Mouse (Mus musculus): ENCODE results near the gene Uggt2. TPM values are rescaled to one million over a fixed set of nuclear protein-coding genes. Genes with fewer than 3 reads are reported as not detected.

The Uggt2 gene
- polyA plus RNA-seq, 1 experiment from 2014 or later: 21.1 TPM

GRCm38 (mm10) chr14:118972268-118972667 lies 127.0 kb downstream of the Uggt2 start:
- Histone ChIP-seq H3K4me2 (replicated peaks) (no peak overlapping the region), H3K9ac (no peak overlapping the region), H3K4me1 (no peaks in the 10 kb centered on the region), H3K27me3 (no peaks in the 10 kb centered on the region), H3K27ac (no peak overlapping the region), H3K4me3 (no peak overlapping the region), H3K36me3 (peaks cover 88% of the 10 kb centered on the region), H3K9me3 (no peaks in the 10 kb centered on the region)
- ATAC-seq (ENCODE audit: low FRiP score, low read depth): no peak
- WGBS: 93% methylated on average over 6 of the region's 6 CpGs

GRCm38 (mm10) chr14:118967646-118968045 lies 131.6 kb downstream of the Uggt2 start:
- WGBS: 86% methylated on average over 7 of the region's 7 CpGs
- H3K27me3 ChIP-seq: no peaks in the 10 kb centered on the region
- no peak overlapping the region for H3K27ac ChIP-seq
- ATAC-seq (ENCODE audit: low FRiP score, low read depth): no peak
- H3K4me3 ChIP-seq: no peak overlapping the region
- H3K9me3 ChIP-seq: no peaks in the 10 kb centered on the region
- H3K9ac ChIP-seq: no peak overlapping the region
- no peak overlapping the region for H3K4me2 ChIP-seq (replicated peaks)
- H3K4me1 ChIP-seq: no peaks in the 10 kb centered on the region
- peaks cover 57% of the 10 kb centered on the region for H3K36me3 ChIP-seq

GRCm38 (mm10) chr14:118965356-118966000 lies 133.8 kb downstream of the Uggt2 start:
- no peaks in the 10 kb centered on the region for H3K9me3 ChIP-seq
- no peak for ATAC-seq (ENCODE audit: low FRiP score, low read depth)
- H3K4me2 ChIP-seq (replicated peaks): no peak overlapping the region
- no peaks in the 10 kb centered on the region for H3K4me1 ChIP-seq
- H3K27ac ChIP-seq: no peak overlapping the region
- WGBS: 95% methylated on average over 4 of the region's 4 CpGs
- H3K4me3 ChIP-seq: no peak overlapping the region
- H3K9ac ChIP-seq: no peak overlapping the region
- H3K36me3 ChIP-seq: peaks cover 54% of the 10 kb centered on the region
- H3K27me3 ChIP-seq: no peaks in the 10 kb centered on the region

GRCm38 (mm10) chr14:118958010-118958409 lies 141.2 kb downstream of the Uggt2 start:
- no peak for ATAC-seq (ENCODE audit: low FRiP score, low read depth)
- Histone ChIP-seq H3K27me3 (no peaks in the 10 kb centered on the region), H3K9ac (no peak overlapping the region), H3K4me2 (replicated peaks) (no peak overlapping the region), H3K4me1 (no peaks in the 10 kb centered on the region), H3K4me3 (no peak overlapping the region), H3K36me3 (peaks cover 75% of the 10 kb centered on the region), H3K9me3 (no peaks in the 10 kb centered on the region), H3K27ac (no peak overlapping the region)
- WGBS: 92% methylated on average over 3 of the region's 3 CpGs

- H3K4me3 ChIP-seq: no peak overlapping the region
- no peaks in the 10 kb centered on the region for H3K27me3 ChIP-seq
- 91% methylated on average over 9 of the region's 9 CpGs for WGBS
- ATAC-seq (ENCODE audit: low FRiP score, low read depth): no peak
- no peak overlapping the region for H3K4me2 ChIP-seq (replicated peaks)
- H3K9me3 ChIP-seq: no peaks in the 10 kb centered on the region
- no peak overlapping the region for H3K27ac ChIP-seq
- H3K36me3 ChIP-seq: peaks cover 32% of the 10 kb centered on the region
- H3K4me1 ChIP-seq: no peaks in the 10 kb centered on the region
- H3K9ac ChIP-seq: no peak overlapping the region
These were observed 147.2 kb downstream of the Uggt2 start for GRCm38 (mm10) chr14:118951912-118952583.

- no peak for ATAC-seq (ENCODE audit: low FRiP score, low read depth)
- no peaks in the 10 kb centered on the region for H3K9me3 ChIP-seq
- no peak overlapping the region for H3K4me3 ChIP-seq
- no peaks in the 10 kb centered on the region for H3K27me3 ChIP-seq
- WGBS: 97% methylated on average over 1 of the region's 1 CpGs
- H3K4me1 ChIP-seq: no peaks in the 10 kb centered on the region
- H3K27ac ChIP-seq: no peak overlapping the region
- H3K9ac ChIP-seq: no peak overlapping the region
- H3K36me3 ChIP-seq: peaks cover 8% of the 10 kb centered on the region
- H3K4me2 ChIP-seq (replicated peaks): no peak overlapping the region
These were observed 150.4 kb downstream of the Uggt2 start for GRCm38 (mm10) chr14:118948841-118949240.

- 77% methylated on average over 2 of the region's 2 CpGs for WGBS
These were observed 154.5 kb downstream of the Uggt2 start for GRCm38 (mm10) chr14:118944702-118945101.

GRCm38 (mm10) chr14:118942076-118942475 lies 157.2 kb downstream of the Uggt2 start:
- no peaks in the 10 kb centered on the region for H3K36me3 ChIP-seq
- WGBS: 45% methylated on average over 12 of the region's 12 CpGs
- no peak overlapping the region for H3K4me2 ChIP-seq (replicated peaks)
- H3K9me3 ChIP-seq: no peaks in the 10 kb centered on the region
- H3K4me3 ChIP-seq: no peak overlapping the region
- no peak overlapping the region for H3K27ac ChIP-seq
- H3K9ac ChIP-seq: peak overlapping the region; percentile 31; the same call in 1 of the 2 replicates
- no peaks in the 10 kb centered on the region for H3K27me3 ChIP-seq
- ATAC-seq (ENCODE audit: low FRiP score, low read depth): no peak
- H3K4me1 ChIP-seq: peaks cover 27% of the 10 kb centered on the region

More at GRCm38 (mm10) chr14:118944702-118945101, 154.5 kb downstream of the Uggt2 start:
- H3K9ac ChIP-seq: no peak overlapping the region
- peaks cover 14% of the 10 kb centered on the region for H3K4me1 ChIP-seq
- no peaks in the 10 kb centered on the region for H3K27me3 ChIP-seq
- H3K27ac ChIP-seq: no peak overlapping the region
- H3K9me3 ChIP-seq: no peaks in the 10 kb centered on the region
- H3K36me3 ChIP-seq: no peaks in the 10 kb centered on the region
- no peak for ATAC-seq (ENCODE audit: low FRiP score, low read depth)
- H3K4me2 ChIP-seq (replicated peaks): no peak overlapping the region
- H3K4me3 ChIP-seq: no peak overlapping the region

- Histone ChIP-seq H3K9me3 (no peaks in the 10 kb centered on the region), H3K4me3 (no peak overlapping the region), H3K27me3 (no peaks in the 10 kb centered on the region), H3K4me2 (replicated peaks) (no peak overlapping the region), H3K36me3 (no peaks in the 10 kb centered on the region), H3K9ac (no peak overlapping the region), H3K27ac (no peak overlapping the region), H3K4me1 (peaks cover 32% of the 10 kb centered on the region)
- WGBS: 75% methylated on average over 4 of the region's 4 CpGs
- ATAC-seq (ENCODE audit: low FRiP score, low read depth): no peak
These were observed 158.3 kb downstream of the Uggt2 start for GRCm38 (mm10) chr14:118940796-118941495.

GRCm38 (mm10) chr14:118938551-118938950 lies 160.7 kb downstream of the Uggt2 start:
- Histone ChIP-seq H3K27ac (no peak overlapping the region; the same call in 1 of the 2 replicates), H3K9me3 (no peaks in the 10 kb centered on the region), H3K27me3 (no peaks in the 10 kb centered on the region), H3K4me2 (replicated peaks) (peak overlapping the region; percentile 70), H3K4me1 (peaks cover 32% of the 10 kb centered on the region), H3K36me3 (no peaks in the 10 kb centered on the region), H3K9ac (peak overlapping the region; percentile 99), H3K4me3 (peak overlapping the region; percentile 99)
- 2% methylated on average over 7 of the region's 7 CpGs for WGBS
- ATAC-seq (ENCODE audit: low FRiP score, low read depth): no peak

- peak within 1 kb of the TSS; percentile 92 for H3K27ac ChIP-seq
- H3K4me2 ChIP-seq (replicated peaks): peak within 1 kb of the TSS; percentile 72
- WGBS: under 1% methylated on average over 109 of the region's 124 CpGs
- peak; percentile 100 for ATAC-seq (ENCODE audit: low FRiP score, low read depth)
- no peaks in the 10 kb centered on the region for H3K36me3 ChIP-seq
- H3K4me3 ChIP-seq: peak within 1 kb of the TSS; percentile 99
- peaks cover 32% of the 10 kb centered on the region for H3K4me1 ChIP-seq
- no peaks in the 10 kb centered on the region for H3K9me3 ChIP-seq
- no peaks in the 10 kb centered on the region for H3K27me3 ChIP-seq
- H3K9ac ChIP-seq: peak within 1 kb of the TSS; percentile 99
These were observed 161.4 kb downstream of the Uggt2 start, which contains the start of gene Dnajc3 for GRCm38 (mm10) chr14:118937533-118938492. Gene Dnajc3, plus strand, starts transcription at chr14:118937976.
